Mouse (Mus musculus): ENCODE measurements around the gene Mex3a.

- no peak for TF ChIP-seq POLR2A (IDR thresholded peaks at IDR 0.05; ENCODE audit: low read depth, low read length)
- no peak for TF ChIP-seq CTCF (IDR thresholded peaks at IDR 0.05; ENCODE audit: extremely low read depth, insufficient read depth, insufficient read length, insufficient replicate concordance)
Observed at GRCm38 (mm10) chr3:88540085-88540484, 7.9 kb downstream of the Mex3a start.
